Mouse (Mus musculus) forebrain, postnatal 0 days (tissue): ENCODE measurements around the gene Gm9049. TPM values are rescaled to one million over a fixed set of nuclear protein-coding genes. Genes with fewer than 3 reads are reported as not detected.
"Not testable (repeated sequence)": the region's sequence is repeated elsewhere in the genome, so short reads cannot be mapped to it uniquely, and the experiment has no call there.

Experiments used
- ATAC-seq: fragments of 200-750 bp; cut with Nextera tagmentation; 2 replicates; pipeline ENCODE4 v1.8.0; 2017; ENCODE audit warnings: mild to moderate bottlenecking, moderate library complexity
- DNase-seq: peaks from one replicate; pipeline ENCODE4 v3.0.0-alpha.2; 2015
- H3K27ac ChIP-seq: fragments of 300-500 bp; sonication (generic); 2 replicates; pipeline ENCODE4 v1.5.1; 2014; ENCODE audit warnings: low read depth, mild to moderate bottlenecking, antibody characterized with exemption, low read length, moderate library complexity, mixed read lengths
- H3K27me3 ChIP-seq: fragments of 300-500 bp; sonication (generic); 2 replicates; pipeline ENCODE4 v1.6.1; 2014; ENCODE audit warnings: mild to moderate bottlenecking, low read length, mixed read lengths; ENCODE audit not compliant: insufficient read depth
- H3K36me3 ChIP-seq: fragments of 300-500 bp; sonication (generic); 2 replicates; pipeline ENCODE4 v1.6.1; 2014; ENCODE audit warnings: mild to moderate bottlenecking, moderate library complexity; ENCODE audit not compliant: insufficient read depth
- H3K4me1 ChIP-seq: fragments of 300-500 bp; sonication (generic); 2 replicates; pipeline ENCODE4 v1.6.1; 2014; ENCODE audit warnings: antibody characterized with exemption; ENCODE audit not compliant: insufficient read depth
- H3K4me2 ChIP-seq: fragments of 300-500 bp; sonication (generic); 2 replicates; pipeline ENCODE4 v1.6.1; 2014; ENCODE audit warnings: low read depth, mild to moderate bottlenecking, moderate library complexity
- H3K4me3 ChIP-seq: fragments of 300-500 bp; sonication (generic); 2 replicates; pipeline ENCODE4 v1.5.1; 2014; ENCODE audit warnings: low read depth, low read length, mixed read lengths
- H3K9ac ChIP-seq: fragments of 300-500 bp; sonication (generic); 2 replicates; pipeline ENCODE4 v1.6.1; 2014; ENCODE audit warnings: mild to moderate bottlenecking
- H3K9me3 ChIP-seq: fragments of 300-500 bp; sonication (generic); 2 replicates; pipeline ENCODE4 v1.6.1; 2016; ENCODE audit warnings: low read length
- CTCF ChIP-seq: sonication (generic); IDR thresholded peaks from 2 replicates; pipeline ENCODE4 v1.5.1; 2016; ENCODE audit warnings: antibody characterized with exemption, control low read depth, low read depth
- WGBS: fragments of 180-500 bp; shearing (Covaris S2); extraction: QIAGEN DNeasy Blood & Tissue Kit; methylation state at CpG from one replicate; pipeline ENCODE4 v1.1.7; 2014; 5-methylcytosine and 5-hydroxymethylcytosine counted together
- polyA plus RNA-seq: library from polyadenylated mRNA; unstranded; fragments of >200 nt; fragmentation: Nextera tagmentation; extraction: Ambion mirVana; gene quantifications from 2 replicates; pipeline ENCODE4 v1.2.1, GENCODE M21; 2015
- total RNA-seq: library from RNA; depleted of rRNA; stranded (reverse); fragments of >200 nt; gene quantifications from 2 replicates; pipeline ENCODE4 v1.2.3, GENCODE M21; 2014; rRNA removed

The Gm9049 gene
- total RNA-seq (0.23 TPM in 1 of 2 replicates, not detected in the other), polyA plus RNA-seq (not detected in 2 replicates)

DNA sequence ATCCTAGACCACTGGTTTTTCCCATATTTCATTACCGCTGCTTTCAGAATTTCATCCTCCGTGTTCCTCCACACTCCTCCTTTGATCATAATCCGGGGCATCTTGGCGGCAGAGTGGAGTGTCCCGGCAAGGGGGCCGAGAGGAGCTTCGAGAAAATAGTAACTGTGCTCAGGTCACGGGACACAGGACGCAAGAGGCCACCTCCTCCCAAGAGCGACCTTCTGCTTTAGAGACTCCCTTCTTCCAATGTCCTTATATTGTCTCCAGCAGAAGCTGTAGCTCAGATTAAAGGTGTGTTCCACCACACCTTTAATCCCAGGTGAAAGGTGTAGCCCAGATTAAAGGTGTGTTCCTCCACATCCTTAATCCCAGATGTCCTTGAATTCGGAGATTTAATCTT, at the start of gene Gm9049:
Gene Gm9049 (minus strand): TSS at position 101 of the 400 bp plus-strand sequence.
- no CpG with 5 or more reads among the region's 11 CpGs for WGBS
- not testable (repeated sequence) for H3K9ac ChIP-seq, H3K27ac ChIP-seq, ATAC-seq, H3K36me3 ChIP-seq, H3K4me1 ChIP-seq, H3K4me2 ChIP-seq, DNase-seq, H3K4me3 ChIP-seq, H3K9me3 ChIP-seq, H3K27me3 ChIP-seq

DNA sequence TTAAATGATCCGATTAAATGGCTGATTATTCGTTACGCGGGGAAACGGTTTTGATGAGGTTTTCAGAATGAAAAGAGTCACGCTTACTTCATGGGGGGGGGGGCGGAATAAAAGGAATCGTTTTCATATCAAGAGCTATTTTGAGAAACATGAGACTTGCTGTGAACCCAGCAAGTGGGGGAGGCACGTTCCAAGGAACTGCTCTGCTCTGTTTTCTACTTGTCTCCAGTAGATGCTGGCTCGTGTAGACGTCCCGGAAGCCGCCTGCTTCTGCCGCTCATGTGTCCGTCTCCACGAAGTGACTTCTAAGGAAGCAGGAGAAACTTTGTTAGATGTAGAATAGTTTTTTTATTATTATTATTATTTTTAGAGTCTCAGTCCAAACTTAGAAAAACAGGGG, 46.0 kb upstream of the Gm9049 start:
- H3K27me3 ChIP-seq: no peaks in the 10 kb centered on the region
- peak overlapping the region; percentile 18; the same call in 1 of the 2 replicates for H3K9ac ChIP-seq
- ATAC-seq (peak; percentile 66; the same call in 1 of the 2 replicates), DNase-seq (peak; percentile 40)
- peak overlapping the region; percentile 36 for H3K4me2 ChIP-seq
- H3K36me3 ChIP-seq: no peaks in the 10 kb centered on the region
- H3K4me3 ChIP-seq: peak overlapping the region; percentile 17
- H3K4me1 ChIP-seq: no peaks in the 10 kb centered on the region
- H3K27ac ChIP-seq: peak overlapping the region; percentile 42; the same call in 1 of the 2 replicates
- H3K9me3 ChIP-seq: no peaks in the 10 kb centered on the region
- 50% methylated on average over 16 of the region's 16 CpGs for WGBS
- TF ChIP-seq CTCF: no peak

DNA sequence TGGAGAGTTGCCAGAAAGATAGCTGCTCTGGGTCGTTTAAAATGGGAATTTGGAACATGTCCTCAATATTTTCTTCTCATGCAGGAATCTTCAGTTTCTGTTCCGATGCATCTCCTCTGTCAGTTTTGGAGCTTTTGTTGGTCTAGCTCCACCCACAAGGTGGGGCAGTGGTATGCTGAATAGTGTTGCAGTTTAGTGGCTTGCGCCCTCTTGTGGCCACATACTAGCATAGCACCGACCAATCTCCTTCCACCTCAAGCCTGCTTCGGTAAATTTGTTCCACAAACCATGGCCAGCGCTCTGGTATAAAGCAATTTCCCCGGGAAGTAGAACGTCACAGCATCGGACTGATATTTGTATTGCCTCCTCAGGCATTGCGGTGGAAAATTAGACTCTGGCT, 16.5 kb upstream of the Gm9049 start:
- H3K36me3 ChIP-seq: no peaks in the 10 kb centered on the region
- ATAC-seq (peak; percentile 97), DNase-seq (peak; percentile 94)
- no peaks in the 10 kb centered on the region for H3K27me3 ChIP-seq
- peak overlapping the region; percentile 32 for H3K4me2 ChIP-seq
- 7% methylated on average over 10 of the region's 10 CpGs for WGBS
- peak; percentile 99 for TF ChIP-seq CTCF
- peak overlapping the region; percentile 4; the same call in 1 of the 2 replicates for H3K4me3 ChIP-seq
- no peaks in the 10 kb centered on the region for H3K4me1 ChIP-seq
- H3K9me3 ChIP-seq: no peaks in the 10 kb centered on the region
- H3K27ac ChIP-seq: no peak overlapping the region
- H3K9ac ChIP-seq: no peak overlapping the region

DNA sequence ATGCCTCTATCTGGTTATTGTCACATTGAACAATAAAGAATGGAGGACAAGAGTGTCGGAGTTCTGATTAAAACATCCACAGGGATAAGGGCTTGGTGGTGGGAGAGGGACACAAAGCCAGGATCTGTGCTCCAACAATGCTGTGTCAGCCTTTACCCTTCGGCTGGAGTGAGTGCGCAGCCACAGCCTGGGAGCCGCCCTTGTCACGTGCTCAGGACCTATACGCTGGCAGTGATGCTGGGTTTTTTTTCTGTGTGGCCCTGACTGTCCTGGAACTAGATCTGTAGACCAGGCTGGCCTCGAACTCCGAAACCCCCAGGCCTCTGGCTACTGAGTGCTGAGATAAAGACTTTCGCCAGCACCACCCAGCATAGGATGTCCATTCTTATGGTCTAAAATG, 15.6 kb upstream of the Gm9049 start:
- WGBS: 92% methylated on average over 9 of the region's 9 CpGs
- Histone ChIP-seq H3K4me1 (no peaks in the 10 kb centered on the region), H3K9me3 (no peaks in the 10 kb centered on the region), H3K27ac (no peak overlapping the region), H3K27me3 (no peaks in the 10 kb centered on the region), H3K9ac (no peak overlapping the region), H3K4me3 (no peak overlapping the region), H3K36me3 (no peaks in the 10 kb centered on the region), H3K4me2 (no peak overlapping the region)
- ATAC-seq (no peak), DNase-seq (no peak)
- no peak for TF ChIP-seq CTCF

DNA sequence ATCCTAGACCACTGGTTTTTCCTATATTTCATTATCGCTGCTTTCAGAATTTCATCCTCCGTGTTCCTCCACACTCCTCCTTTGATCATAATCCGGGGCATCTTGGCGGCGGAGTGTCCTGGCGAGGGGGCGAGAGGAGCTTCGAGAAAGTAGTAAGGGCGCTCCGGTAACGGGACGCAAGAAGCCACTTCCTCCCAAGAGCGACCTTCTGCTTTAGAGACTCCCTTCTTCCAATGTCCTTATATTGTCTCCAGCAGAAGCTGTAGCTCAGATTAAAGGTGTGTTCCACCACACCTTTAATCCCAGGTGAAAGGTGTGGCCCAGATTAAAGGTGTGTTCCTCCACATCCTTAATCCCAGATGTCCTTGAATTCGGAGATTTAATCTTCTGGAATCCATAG, 5.3 kb downstream of the Gm9049 start, which contains the start of gene Gm9048:
Gene Gm9048 (minus strand): TSS at position 101 of the 400 bp plus-strand sequence.
- not testable (repeated sequence) for H3K27ac ChIP-seq, H3K9me3 ChIP-seq, DNase-seq, H3K4me2 ChIP-seq, H3K4me3 ChIP-seq, H3K9ac ChIP-seq, ATAC-seq, H3K36me3 ChIP-seq, H3K4me1 ChIP-seq, H3K27me3 ChIP-seq
- 75% methylated on average over 1 of the region's 14 CpGs for WGBS

DNA sequence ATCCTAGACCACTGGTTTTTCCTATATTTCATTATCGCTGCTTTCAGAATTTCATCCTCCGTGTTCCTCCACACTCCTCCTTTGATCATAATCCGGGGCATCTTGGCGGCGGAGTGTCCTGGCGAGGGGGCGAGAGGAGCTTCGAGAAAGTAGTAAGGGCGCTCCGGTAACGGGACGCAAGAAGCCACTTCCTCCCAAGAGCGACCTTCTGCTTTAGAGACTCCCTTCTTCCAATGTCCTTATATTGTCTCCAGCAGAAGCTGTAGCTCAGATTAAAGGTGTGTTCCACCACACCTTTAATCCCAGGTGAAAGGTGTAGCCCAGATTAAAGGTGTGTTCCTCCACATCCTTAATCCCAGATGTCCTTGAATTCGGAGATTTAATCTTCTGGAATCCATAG, 10.8 kb downstream of the Gm9049 start, which contains the start of gene Gm9046:
Gene Gm9046 (minus strand): TSS at position 101 of the 400 bp plus-strand sequence.
- H3K9me3 ChIP-seq, DNase-seq, ATAC-seq, H3K27ac ChIP-seq, H3K4me2 ChIP-seq, H3K36me3 ChIP-seq, H3K27me3 ChIP-seq, H3K4me3 ChIP-seq, H3K9ac ChIP-seq, H3K4me1 ChIP-seq: not testable (repeated sequence)
- WGBS: no CpG with 5 or more reads among the region's 14 CpGs

DNA sequence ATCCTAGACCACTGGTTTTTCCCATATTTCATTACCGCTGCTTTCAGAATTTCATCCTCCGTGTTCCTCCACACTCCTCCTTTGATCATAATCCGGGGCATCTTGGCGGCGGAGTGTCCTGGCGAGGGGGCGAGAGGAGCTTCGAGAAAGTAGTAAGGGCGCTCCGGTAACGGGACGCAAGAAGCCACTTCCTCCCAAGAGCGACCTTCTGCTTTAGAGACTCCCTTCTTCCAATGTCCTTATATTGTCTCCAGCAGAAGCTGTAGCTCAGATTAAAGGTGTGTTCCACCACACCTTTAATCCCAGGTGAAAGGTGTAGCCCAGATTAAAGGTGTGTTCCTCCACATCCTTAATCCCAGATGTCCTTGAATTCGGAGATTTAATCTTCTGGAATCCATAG, 16.2 kb downstream of the Gm9049 start, which contains the start of gene Gm9045:
Gene Gm9045 (minus strand): TSS at position 101 of the 400 bp plus-strand sequence.
- not testable (repeated sequence) for H3K27me3 ChIP-seq, DNase-seq, H3K36me3 ChIP-seq, H3K9ac ChIP-seq, H3K4me2 ChIP-seq, H3K9me3 ChIP-seq, H3K27ac ChIP-seq, H3K4me3 ChIP-seq, H3K4me1 ChIP-seq, ATAC-seq
- no CpG with 5 or more reads among the region's 14 CpGs for WGBS

DNA sequence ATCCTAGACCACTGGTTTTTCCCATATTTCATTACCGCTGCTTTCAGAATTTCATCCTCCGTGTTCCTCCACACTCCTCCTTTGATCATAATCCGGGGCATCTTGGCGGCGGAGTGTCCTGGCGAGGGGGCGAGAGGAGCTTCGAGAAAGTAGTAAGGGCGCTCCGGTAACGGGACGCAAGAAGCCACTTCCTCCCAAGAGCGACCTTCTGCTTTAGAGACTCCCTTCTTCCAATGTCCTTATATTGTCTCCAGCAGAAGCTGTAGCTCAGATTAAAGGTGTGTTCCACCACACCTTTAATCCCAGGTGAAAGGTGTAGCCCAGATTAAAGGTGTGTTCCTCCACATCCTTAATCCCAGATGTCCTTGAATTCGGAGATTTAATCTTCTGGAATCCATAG, 21.6 kb downstream of the Gm9049 start, which contains the start of gene Gm9044:
Gene Gm9044 (minus strand): TSS at position 101 of the 400 bp plus-strand sequence.
- H3K4me3 ChIP-seq, H3K27me3 ChIP-seq, ATAC-seq, H3K36me3 ChIP-seq, DNase-seq, H3K4me2 ChIP-seq, H3K9me3 ChIP-seq, H3K27ac ChIP-seq, H3K4me1 ChIP-seq, H3K9ac ChIP-seq: not testable (repeated sequence)
- no CpG with 5 or more reads among the region's 14 CpGs for WGBS

DNA sequence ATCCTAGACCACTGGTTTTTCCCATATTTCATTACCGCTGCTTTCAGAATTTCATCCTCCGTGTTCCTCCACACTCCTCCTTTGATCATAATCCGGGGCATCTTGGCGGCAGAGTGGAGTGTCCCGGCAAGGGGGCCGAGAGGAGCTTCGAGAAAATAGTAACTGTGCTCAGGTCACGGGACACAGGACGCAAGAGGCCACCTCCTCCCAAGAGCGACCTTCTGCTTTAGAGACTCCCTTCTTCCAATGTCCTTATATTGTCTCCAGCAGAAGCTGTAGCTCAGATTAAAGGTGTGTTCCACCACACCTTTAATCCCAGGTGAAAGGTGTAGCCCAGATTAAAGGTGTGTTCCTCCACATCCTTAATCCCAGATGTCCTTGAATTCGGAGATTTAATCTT, 27.0 kb downstream of the Gm9049 start, which contains the start of gene Gm9040:
Gene Gm9040 (minus strand): TSS at position 101 of the 400 bp plus-strand sequence.
- no CpG with 5 or more reads among the region's 11 CpGs for WGBS
- not testable (repeated sequence) for H3K9ac ChIP-seq, H3K27me3 ChIP-seq, H3K27ac ChIP-seq, H3K4me2 ChIP-seq, H3K4me3 ChIP-seq, DNase-seq, H3K36me3 ChIP-seq, ATAC-seq, H3K9me3 ChIP-seq, H3K4me1 ChIP-seq
